Mouse (Mus musculus): ENCODE measurements around the gene Zfand3. TPM values are rescaled to one million over a fixed set of nuclear protein-coding genes. Genes with fewer than 3 reads are reported as not detected.

Zfand3 gene
- polyA plus RNA-seq, 1 experiment = 111 TPM

GRCm38 (mm10) chr17:30212647-30213046 lies 208.1 kb downstream of the Zfand3 start:
- no peak for DNase-seq
- no peak overlapping the region for H3K4me3 ChIP-seq (ENCODE audit: insufficient read depth, low read depth, low read length)
- no peaks in the 10 kb centered on the region for H3K27me3 ChIP-seq (replicated peaks; ENCODE audit: control insufficient read depth, insufficient read depth, low read length)
- H3K27ac ChIP-seq (ENCODE audit: insufficient read depth, low read depth, low read length) = no peak overlapping the region
- no peaks in the 10 kb centered on the region for H3K4me1 ChIP-seq (ENCODE audit: control insufficient read depth, insufficient read depth, low read length)
- TF ChIP-seq POLR2A (IDR thresholded peaks at IDR 0.05; ENCODE audit: low read depth, low read length) (no peak), CTCF (conservative IDR thresholded peaks at IDR 0.05; ENCODE audit: insufficient read depth, insufficient read length, low read depth, low read length) (no peak)
- whole genome bisulfite sequencing = 70% methylated on average over 12 of the region's 12 CpGs
- peaks cover 1% of the 10 kb centered on the region; the same call in 1 of the 2 replicates for H3K36me3 ChIP-seq (ENCODE audit: control insufficient read depth, insufficient read depth, low read length)

GRCm38 (mm10) chr17:30213371-30213770 lies 208.8 kb downstream of the Zfand3 start:
- no peak for DNase-seq
- peaks cover 1% of the 10 kb centered on the region; the same call in 1 of the 2 replicates for H3K36me3 ChIP-seq (ENCODE audit: control insufficient read depth, insufficient read depth, low read length)
- TF ChIP-seq CTCF (conservative IDR thresholded peaks at IDR 0.05; ENCODE audit: insufficient read depth, insufficient read length, low read depth, low read length) (no peak), POLR2A (IDR thresholded peaks at IDR 0.05; ENCODE audit: low read depth, low read length) (no peak)
- WGBS = 83% methylated on average over 5 of the region's 5 CpGs
- no peaks in the 10 kb centered on the region for H3K4me1 ChIP-seq (ENCODE audit: control insufficient read depth, insufficient read depth, low read length)
- no peak overlapping the region for H3K27ac ChIP-seq (ENCODE audit: insufficient read depth, low read depth, low read length)
- H3K4me3 ChIP-seq (ENCODE audit: insufficient read depth, low read depth, low read length) = no peak overlapping the region
- no peaks in the 10 kb centered on the region for H3K27me3 ChIP-seq (replicated peaks; ENCODE audit: control insufficient read depth, insufficient read depth, low read length)

DNA sequence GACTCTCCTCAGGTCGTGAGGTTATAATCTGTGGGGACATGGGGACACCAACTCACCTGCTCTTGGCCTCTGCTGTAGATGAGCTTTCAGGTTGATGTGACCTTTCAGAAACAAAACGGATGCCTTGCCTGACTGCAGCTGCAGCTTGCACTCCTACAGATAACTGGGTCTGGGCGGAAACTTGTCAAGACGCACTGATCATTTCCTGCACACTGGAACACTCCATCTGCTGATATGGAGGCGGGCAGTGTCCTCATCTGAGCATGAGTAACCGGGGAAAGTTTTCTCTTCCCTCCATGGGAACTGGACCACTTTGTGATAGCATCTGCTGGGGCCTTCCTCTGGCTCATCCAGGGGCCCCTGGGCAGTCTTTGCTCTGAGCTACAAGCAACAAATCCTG lies 209.9 kb downstream of the Zfand3 start:
- no peak for DNase-seq

GRCm38 (mm10) chr17:30215741-30216140 lies 211.2 kb downstream of the Zfand3 start:
- WGBS = 62% methylated on average over 4 of the region's 4 CpGs
- no peaks in the 10 kb centered on the region; the same call in 1 of the 2 replicates for H3K36me3 ChIP-seq (ENCODE audit: control insufficient read depth, insufficient read depth, low read length)
- DNase-seq = no peak

More for the DNA sequence above, 209.9 kb downstream of the Zfand3 start:
- no peak overlapping the region for H3K4me3 ChIP-seq (ENCODE audit: insufficient read depth, low read depth, low read length)
- H3K36me3 ChIP-seq (ENCODE audit: control insufficient read depth, insufficient read depth, low read length) = peaks cover 1% of the 10 kb centered on the region; the same call in 1 of the 2 replicates
- WGBS = 81% methylated on average over 6 of the region's 6 CpGs
- no peaks in the 10 kb centered on the region for H3K4me1 ChIP-seq (ENCODE audit: control insufficient read depth, insufficient read depth, low read length)
- no peak overlapping the region for H3K27ac ChIP-seq (ENCODE audit: insufficient read depth, low read depth, low read length)
- TF ChIP-seq CTCF (conservative IDR thresholded peaks at IDR 0.05; ENCODE audit: insufficient read depth, insufficient read length, low read depth, low read length) = no peak
- no peak for TF ChIP-seq POLR2A (IDR thresholded peaks at IDR 0.05; ENCODE audit: low read depth, low read length)
- H3K27me3 ChIP-seq (replicated peaks; ENCODE audit: control insufficient read depth, insufficient read depth, low read length) = no peaks in the 10 kb centered on the region

GRCm38 (mm10) chr17:30221677-30222076 lies 217.1 kb downstream of the Zfand3 start:
- H3K27me3 ChIP-seq (replicated peaks; ENCODE audit: control insufficient read depth, insufficient read depth, low read length) = no peaks in the 10 kb centered on the region
- WGBS = 75% methylated on average over 14 of the region's 14 CpGs
- H3K4me1 ChIP-seq (ENCODE audit: control insufficient read depth, insufficient read depth, low read length) = no peaks in the 10 kb centered on the region

More at GRCm38 (mm10) chr17:30215741-30216140, 211.2 kb downstream of the Zfand3 start:
- Histone ChIP-seq H3K27ac (ENCODE audit: insufficient read depth, low read depth, low read length) (no peak overlapping the region), H3K4me3 (ENCODE audit: insufficient read depth, low read depth, low read length) (no peak overlapping the region), H3K4me1 (ENCODE audit: control insufficient read depth, insufficient read depth, low read length) (no peaks in the 10 kb centered on the region), H3K27me3 (replicated peaks; ENCODE audit: control insufficient read depth, insufficient read depth, low read length) (no peaks in the 10 kb centered on the region)
- no peak for TF ChIP-seq POLR2A (IDR thresholded peaks at IDR 0.05; ENCODE audit: low read depth, low read length)
- TF ChIP-seq CTCF (conservative IDR thresholded peaks at IDR 0.05; ENCODE audit: insufficient read depth, insufficient read length, low read depth, low read length) = no peak

GRCm38 (mm10) chr17:30222361-30222760 lies 217.8 kb downstream of the Zfand3 start:
- no peak for TF ChIP-seq POLR2A (IDR thresholded peaks at IDR 0.05; ENCODE audit: low read depth, low read length)
- no peak for TF ChIP-seq CTCF (conservative IDR thresholded peaks at IDR 0.05; ENCODE audit: insufficient read depth, insufficient read length, low read depth, low read length)
- Histone ChIP-seq H3K27ac (ENCODE audit: insufficient read depth, low read depth, low read length) (no peak overlapping the region), H3K4me1 (ENCODE audit: control insufficient read depth, insufficient read depth, low read length) (no peaks in the 10 kb centered on the region), H3K4me3 (ENCODE audit: insufficient read depth, low read depth, low read length) (no peak overlapping the region), H3K27me3 (replicated peaks; ENCODE audit: control insufficient read depth, insufficient read depth, low read length) (no peaks in the 10 kb centered on the region), H3K36me3 (ENCODE audit: control insufficient read depth, insufficient read depth, low read length) (no peaks in the 10 kb centered on the region)
- no peak for DNase-seq
- WGBS = 73% methylated on average over 11 of the region's 11 CpGs

More at GRCm38 (mm10) chr17:30221677-30222076, 217.1 kb downstream of the Zfand3 start:
- DNase-seq = no peak
- TF ChIP-seq POLR2A (IDR thresholded peaks at IDR 0.05; ENCODE audit: low read depth, low read length) (no peak), CTCF (conservative IDR thresholded peaks at IDR 0.05; ENCODE audit: insufficient read depth, insufficient read length, low read depth, low read length) (no peak)
- H3K36me3 ChIP-seq (ENCODE audit: control insufficient read depth, insufficient read depth, low read length) = no peaks in the 10 kb centered on the region
- H3K4me3 ChIP-seq (ENCODE audit: insufficient read depth, low read depth, low read length) = no peak overlapping the region
- no peak overlapping the region for H3K27ac ChIP-seq (ENCODE audit: insufficient read depth, low read depth, low read length)

DNA sequence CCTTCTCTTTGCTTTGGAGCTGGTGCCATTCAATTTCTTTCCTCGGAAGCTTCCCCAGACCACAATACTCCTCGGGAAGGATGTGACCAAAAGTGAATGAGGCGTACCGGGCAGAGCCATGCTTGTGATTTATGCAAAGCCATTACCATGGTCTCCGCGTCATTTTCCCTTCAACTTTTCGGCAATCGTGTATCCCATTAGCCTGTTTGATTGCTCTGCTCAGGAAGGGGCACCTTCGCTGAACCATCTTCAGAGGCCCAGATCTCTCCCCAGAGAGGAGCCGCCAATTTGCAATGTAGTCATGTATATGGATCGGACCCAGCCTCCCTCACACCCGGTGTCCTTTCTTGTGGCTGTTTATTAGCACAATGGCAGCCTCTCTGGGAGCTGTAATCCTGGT lies 218.3 kb downstream of the Zfand3 start:
- WGBS = 80% methylated on average over 12 of the region's 12 CpGs
- Histone ChIP-seq H3K27me3 (replicated peaks; ENCODE audit: control insufficient read depth, insufficient read depth, low read length) (no peaks in the 10 kb centered on the region), H3K4me1 (ENCODE audit: control insufficient read depth, insufficient read depth, low read length) (no peaks in the 10 kb centered on the region), H3K36me3 (ENCODE audit: control insufficient read depth, insufficient read depth, low read length) (no peaks in the 10 kb centered on the region), H3K4me3 (ENCODE audit: insufficient read depth, low read depth, low read length) (no peak overlapping the region), H3K27ac (ENCODE audit: insufficient read depth, low read depth, low read length) (no peak overlapping the region)
- TF ChIP-seq CTCF (conservative IDR thresholded peaks at IDR 0.05; ENCODE audit: insufficient read depth, insufficient read length, low read depth, low read length) = no peak
- TF ChIP-seq POLR2A (IDR thresholded peaks at IDR 0.05; ENCODE audit: low read depth, low read length) = no peak
- no peak for DNase-seq

Data from kidney, adult 2 months (tissue).